Mouse (Mus musculus) layer of hippocampus, adult 6 months (tissue): ENCODE results near the gene Olfr960. TPM values are rescaled to one million over a fixed set of nuclear protein-coding genes. Genes with fewer than 3 reads are reported as not detected.

Source experiments
- long read RNA-seq, 2 experiments: library from polyadenylated mRNA; unstranded; transcript quantifications; one replicate each; pipeline ENCODE4 v2.0.0; 2019 to 2020
- polyA plus RNA-seq: library from polyadenylated mRNA; unstranded; fragments of <200 nt; fragmentation: Nextera tagmentation; gene quantifications from 2 replicates; pipeline ENCODE4 v1.2.3, GENCODE M21; 2021

Olfr960 gene
- not detected in 2 replicates for polyA plus RNA-seq
- long read RNA-seq, experiment 1: 0 reads
- long read RNA-seq, experiment 2: 0 reads

DNA sequence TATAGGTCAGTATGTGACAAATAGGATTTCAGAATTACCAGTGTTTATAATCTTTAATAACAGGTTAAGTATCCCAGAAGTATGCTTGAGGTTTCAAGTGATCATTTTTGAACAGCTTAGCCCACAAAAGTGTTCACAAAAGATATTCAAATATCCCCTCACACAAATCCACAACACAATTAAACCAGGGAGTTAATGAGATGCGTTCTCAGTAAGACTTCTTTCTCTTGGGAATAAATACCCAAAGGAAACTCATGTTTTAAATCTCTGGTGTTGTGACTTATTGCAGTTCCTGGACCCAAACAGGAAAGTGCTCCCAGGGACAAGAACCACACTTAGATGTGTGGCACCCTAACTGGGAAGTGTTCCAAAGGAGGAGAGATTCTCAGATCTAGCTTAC is at the start of gene Olfr960:
Olfr960 (plus strand) TSS at position 301 of the 400 bp plus-strand sequence.

GRCm38 (mm10) chr9:39575469-39575868 is 45.7 kb upstream of the Olfr960 start, which contains the start of gene Olfr959:
Gene Olfr959, minus strand, starts transcription at chr9:39575569.

GRCm38 (mm10) chr9:39603999-39604453 is 17.1 kb upstream of the Olfr960 start, which contains the start of gene AW551984:
Gene AW551984, minus strand, starts transcription at chr9:39604403.

DNA sequence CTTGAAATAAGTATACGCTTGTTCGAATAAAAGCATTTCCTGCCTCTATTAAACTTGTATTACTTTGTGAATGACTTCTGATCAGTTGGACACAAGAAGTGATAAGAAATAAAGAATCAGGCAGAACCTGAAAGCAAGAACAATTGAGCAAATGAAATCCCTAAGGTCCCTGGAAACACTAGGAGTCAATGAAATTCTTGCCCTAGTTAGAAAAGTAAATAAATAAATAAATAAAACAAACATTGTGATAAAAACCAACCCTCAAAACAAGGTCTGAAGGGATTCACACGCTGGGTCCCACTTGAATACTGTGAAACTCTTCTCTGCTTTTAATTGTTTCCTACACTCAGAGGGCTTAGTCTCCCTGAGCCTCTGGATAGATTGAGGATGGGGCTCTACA is 10.8 kb upstream of the Olfr960 start, which contains the start of gene Olfr148:
Olfr148 (plus strand) TSS at position 301 of the 400 bp plus-strand sequence.

DNA sequence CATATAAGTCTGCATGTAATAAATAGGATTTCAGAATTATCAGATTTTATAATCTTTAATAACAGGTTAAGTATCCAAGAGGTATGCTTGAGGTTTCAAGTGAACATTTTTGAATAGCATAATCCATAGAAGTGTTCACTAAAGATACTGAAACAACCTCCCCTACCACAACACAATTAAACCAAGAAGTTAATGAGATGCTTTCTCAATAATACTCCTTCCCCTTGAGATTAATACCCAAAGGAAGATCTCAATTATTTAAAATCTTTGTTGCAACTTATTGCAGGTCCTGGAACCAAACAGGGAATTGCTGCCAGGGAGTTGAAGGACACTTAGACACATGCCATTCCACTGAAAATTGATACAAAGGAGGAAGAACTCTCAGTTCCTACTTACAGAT is 23.6 kb downstream of the Olfr960 start, which contains the start of gene Olfr961:
Olfr961 (plus strand) TSS at position 301 of the 400 bp plus-strand sequence.

DNA sequence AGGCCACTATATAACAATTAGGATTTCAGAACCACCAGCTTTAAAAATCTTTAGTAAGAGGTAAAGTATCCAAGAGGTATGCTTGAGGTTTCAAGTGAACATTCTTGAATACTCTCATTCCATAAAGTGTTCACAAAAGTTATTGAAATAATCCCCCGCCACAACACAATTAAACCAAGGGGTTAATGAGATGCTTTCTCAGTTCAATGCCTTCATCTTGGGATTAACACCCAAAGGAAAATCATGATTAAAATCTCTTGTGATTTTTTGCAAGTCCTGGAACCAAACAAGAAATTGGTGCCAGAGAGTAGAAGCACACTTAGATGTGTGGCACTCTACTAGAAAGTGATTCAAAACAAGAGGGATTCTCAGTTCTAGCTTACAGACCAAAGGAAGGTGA is 45.7 kb downstream of the Olfr960 start, which contains the start of gene Olfr963:
Olfr963 (plus strand) TSS at position 301 of the 400 bp plus-strand sequence.

Other genes with a start within 250 kb of the Olfr960 start
- gene Olfr951, start 234.0 kb upstream of the Olfr960 start, polyA plus RNA-seq: not detected in 2 replicates
- gene Olfr952, start 194.2 kb upstream of the Olfr960 start, polyA plus RNA-seq: not detected in 2 replicates
- gene Olfr954, start 164.7 kb upstream of the Olfr960 start, polyA plus RNA-seq: not detected in 2 replicates
- not detected in 2 replicates for gene Olfr955, start 149.4 kb upstream of the Olfr960 start, polyA plus RNA-seq
- gene Olfr44, start 127.4 kb upstream of the Olfr960 start, polyA plus RNA-seq: not detected in 2 replicates
- gene Olfr957, start 105.6 kb upstream of the Olfr960 start, polyA plus RNA-seq: not detected in 2 replicates
- not detected in 2 replicates for gene Olfr958, start 67.3 kb upstream of the Olfr960 start, polyA plus RNA-seq
- gene Olfr959, start 45.8 kb upstream of the Olfr960 start, polyA plus RNA-seq: not detected in 2 replicates
- gene AW551984, start 17.0 kb upstream of the Olfr960 start, polyA plus RNA-seq: 3.4 and 5.2 TPM in 2 replicates
- not detected in 2 replicates for gene Olfr148, start 10.7 kb upstream of the Olfr960 start, polyA plus RNA-seq
- not detected in 2 replicates for gene Olfr961, start 23.7 kb downstream of the Olfr960 start, polyA plus RNA-seq
- not detected in 2 replicates for gene Olfr963, start 45.8 kb downstream of the Olfr960 start, polyA plus RNA-seq
- not detected in 2 replicates for gene Olfr149, start 85.7 kb downstream of the Olfr960 start, polyA plus RNA-seq
- gene Olfr965, start 90.0 kb downstream of the Olfr960 start, polyA plus RNA-seq: not detected in 2 replicates
- not detected in 2 replicates for gene Olfr150, start 109.6 kb downstream of the Olfr960 start, polyA plus RNA-seq
- gene Olfr967, start 124.9 kb downstream of the Olfr960 start, polyA plus RNA-seq: not detected in 2 replicates
- not detected in 2 replicates for gene Olfr968, start 161.9 kb downstream of the Olfr960 start, polyA plus RNA-seq
- not detected in 2 replicates for gene Olfr969, start 169.6 kb downstream of the Olfr960 start, polyA plus RNA-seq
- not detected in 2 replicates for gene Olfr970, start 187.5 kb downstream of the Olfr960 start, polyA plus RNA-seq
- gene Olfr971, start 215.5 kb downstream of the Olfr960 start, polyA plus RNA-seq: not detected in 2 replicates
- not detected in 2 replicates for gene Olfr972, start 245.0 kb downstream of the Olfr960 start, polyA plus RNA-seq